Mouse (Mus musculus) spleen, postnatal 4 days (tissue): ENCODE measurements around the gene Dtx2.
"Not testable (repeated sequence)": the region's sequence is repeated elsewhere in the genome, so short reads cannot be mapped to it uniquely, and the experiment has no call there.

ENCODE experiments used
- DNase-seq, 2 experiments: peaks; one replicate each; pipeline ENCODE4 v3.0.0; 2022; ENCODE audit warnings: low spot score in 2 of 2

Gene Dtx2

DNA sequence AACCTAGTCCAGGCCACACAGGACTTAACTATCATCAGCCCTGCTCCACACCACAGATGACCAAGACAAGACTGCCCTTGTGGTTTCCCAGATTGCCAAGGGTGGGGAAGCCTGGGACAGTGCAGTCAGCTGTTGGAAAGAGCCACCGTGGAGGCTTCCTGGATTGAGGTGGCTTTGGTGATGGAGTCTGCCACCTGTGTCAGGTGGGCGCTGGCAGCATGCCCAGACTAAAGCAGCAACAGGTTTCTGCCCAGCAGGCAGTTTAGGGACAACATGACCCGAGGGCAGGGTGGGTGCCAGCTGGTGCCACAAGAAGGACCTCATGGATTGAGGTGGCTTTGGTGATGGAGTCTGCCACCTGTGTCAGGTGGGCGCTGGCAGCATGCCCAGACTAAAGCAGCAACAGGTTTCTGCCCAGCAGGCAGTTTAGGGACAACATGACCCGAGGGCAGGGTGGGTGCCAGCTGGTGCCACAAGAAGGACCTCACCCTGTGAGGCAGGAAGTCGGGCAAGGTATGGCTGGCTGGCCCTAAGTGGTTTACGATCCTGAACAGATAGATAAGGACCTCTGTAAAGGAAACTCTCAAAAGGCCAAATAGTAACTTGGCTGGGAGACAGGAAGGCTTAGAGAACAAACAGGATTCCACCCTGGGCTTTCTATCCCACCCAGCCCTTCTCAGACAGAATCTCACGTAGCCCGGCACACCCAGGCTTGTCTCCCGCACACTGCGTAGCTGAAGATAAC is 72.0 kb downstream of the Dtx2 start:
- not testable (repeated sequence) for DNase-seq

DNA sequence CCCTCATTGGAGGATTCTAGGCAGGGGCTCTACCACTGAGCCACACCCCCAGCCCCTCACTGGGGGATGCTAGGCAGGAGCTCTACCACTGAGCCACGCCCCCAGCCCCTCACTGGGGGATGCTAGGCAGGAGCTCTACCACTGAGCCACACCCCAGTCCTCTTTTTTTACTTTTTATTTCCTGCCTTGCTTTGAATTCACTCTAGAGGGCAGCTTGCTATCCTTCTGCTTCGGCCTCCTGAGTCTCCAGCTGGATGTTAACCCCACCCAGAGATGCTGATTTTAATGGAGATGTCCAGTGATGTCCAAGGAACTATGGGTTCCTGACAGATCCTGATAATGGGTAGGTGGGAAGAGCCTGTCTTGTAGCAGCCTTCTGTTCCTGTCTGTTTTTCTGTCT is 74.8 kb downstream of the Dtx2 start:
- no peak for DNase-seq

- no peak for DNase-seq
Observed at GRCm38 (mm10) chr5:136073051-136073450, 78.5 kb downstream of the Dtx2 start.

DNA sequence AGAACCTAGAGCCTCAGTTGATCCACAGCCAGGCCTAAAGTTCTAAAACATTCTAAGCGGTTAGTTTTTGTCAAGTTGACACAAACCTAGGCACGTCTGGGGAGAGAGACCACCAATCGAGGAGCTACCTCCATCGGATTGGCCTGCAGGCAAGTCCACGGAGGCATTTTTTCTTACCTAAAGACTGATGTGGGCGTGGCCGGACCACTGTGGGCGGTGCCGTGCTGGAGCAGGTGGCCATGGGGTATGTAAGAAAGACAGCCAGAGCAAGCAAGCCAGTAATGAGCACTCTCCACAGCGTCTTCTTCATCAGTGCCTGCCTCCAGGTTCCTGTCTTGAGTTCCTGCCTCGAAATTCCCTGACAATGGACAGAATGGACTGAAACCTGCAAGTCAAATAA is 78.9 kb downstream of the Dtx2 start:
- no peak for DNase-seq

DNA sequence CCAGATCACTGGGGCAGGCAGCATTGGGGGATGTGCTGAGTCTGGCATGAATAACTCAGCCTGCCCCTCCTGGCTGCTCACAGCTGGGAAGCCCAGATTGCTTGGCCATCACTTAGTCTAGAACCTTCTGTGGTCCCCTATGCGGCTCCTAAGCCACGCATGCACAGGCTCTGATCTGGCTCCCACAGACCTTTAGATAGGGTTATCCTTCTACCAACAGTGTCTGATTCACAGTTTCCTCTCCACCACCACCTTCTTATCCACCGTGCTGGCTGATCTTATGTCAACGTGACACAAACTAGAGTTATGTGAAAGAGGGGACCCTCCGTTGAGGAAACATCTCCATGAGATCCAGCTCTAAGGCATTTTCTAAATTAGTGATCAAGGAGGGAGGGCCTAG is 80.5 kb downstream of the Dtx2 start:
- DNase-seq: no peak

DNA sequence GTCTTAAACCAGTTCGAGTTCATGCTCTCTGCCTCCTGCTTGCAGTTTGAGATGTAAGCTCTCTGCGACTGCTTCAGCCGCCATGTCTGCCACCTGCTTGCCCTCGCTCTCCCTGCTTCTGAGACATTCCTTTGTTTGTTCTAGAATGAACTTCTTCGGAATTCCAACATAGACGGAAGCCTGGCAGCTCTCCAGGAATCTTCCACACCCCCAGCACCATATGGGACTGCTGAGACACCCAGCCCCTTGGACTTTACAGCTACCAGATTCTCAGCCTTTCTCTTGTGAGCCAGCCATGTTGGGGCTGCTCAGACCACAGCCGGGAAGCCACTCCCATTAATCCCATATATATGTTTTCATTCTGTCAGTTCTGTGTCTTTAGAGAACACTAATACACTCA is 81.7 kb downstream of the Dtx2 start:
- DNase-seq: no peak

DNA sequence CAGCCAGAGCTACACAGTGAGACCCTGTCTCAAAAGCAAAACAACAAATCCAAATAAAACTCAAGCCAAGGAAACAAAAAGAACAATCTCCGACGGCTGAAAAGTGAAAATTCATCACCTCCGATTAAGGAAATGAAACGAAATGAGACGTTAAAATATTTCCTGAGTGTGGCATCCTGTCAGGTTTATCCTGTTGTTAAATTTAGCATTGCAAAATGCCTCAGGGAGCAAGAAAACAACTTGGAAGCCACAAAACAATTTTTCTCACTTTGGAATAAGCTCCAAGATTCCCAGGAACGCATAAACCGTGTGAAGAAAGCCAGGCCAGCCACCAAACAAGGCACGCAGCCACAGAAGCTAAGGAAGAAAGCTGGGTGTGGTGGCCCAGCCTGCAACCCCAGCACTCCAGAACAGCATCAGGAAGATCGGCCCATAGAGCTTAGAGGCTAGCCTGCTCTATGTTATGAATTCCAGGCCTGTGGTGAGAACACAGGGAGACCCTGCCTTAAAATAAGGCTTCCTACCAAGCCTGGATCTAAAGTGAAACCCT is 82.5 kb downstream of the Dtx2 start:
- DNase-seq: no peak

DNA sequence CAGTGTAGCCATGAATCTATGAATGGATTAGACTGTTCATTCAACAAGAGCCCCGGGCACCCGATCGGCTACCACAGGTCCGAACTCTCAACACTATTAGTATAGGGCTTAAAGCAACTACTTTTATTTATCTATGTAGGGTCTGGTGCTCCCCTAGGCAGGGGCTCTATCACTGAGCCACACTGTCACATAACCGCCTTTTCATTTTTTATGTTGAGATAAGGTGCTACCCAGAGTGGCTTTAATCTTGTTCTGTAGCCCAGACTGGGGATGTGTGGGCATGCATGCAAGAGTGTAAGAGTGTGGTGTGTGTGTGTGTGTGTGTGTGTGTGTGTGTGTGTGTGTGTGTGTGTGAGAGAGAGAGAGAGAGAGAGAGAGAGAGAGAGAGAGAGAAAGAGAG is 83.5 kb downstream of the Dtx2 start:
- no peak for DNase-seq

- no peak for DNase-seq
Observed at GRCm38 (mm10) chr5:136082345-136082744, 87.7 kb downstream of the Dtx2 start.
